ENCODE assay signal across 8 mouse cellular contexts in genomic region chr3:104864651-104865340, GRCm38 (mm10). TPM values are rescaled to one million over a fixed set of nuclear protein-coding genes. Genes with fewer than 3 reads are reported as not detected.
DNase-seq lines count a peak whose midpoint lies in the region; ATAC-seq lines count a peak whose summit lies in the region.

No protein-coding gene starts in this region.

- DNase-seq in CD8-positive naive resting alpha-beta T cell, adult 2 months (ENCODE audit: low read depth in 2 of 2, low spot score in 2 of 2): peak; percentile 76 to 79
- DNase-seq in c-Kit-positive CD71-negative TER-119-negative erythroid progenitor cells, embryonic 14.5 days (ENCODE audit: low read depth): peak; percentile 56
- peak; percentile 85 for DNase-seq in forebrain, embryonic 10.5 days (ENCODE audit: extremely low spot score, low spot score)
- DNase-seq in kidney, postnatal 36 days: peak; percentile 93 to 94
- DNase-seq in telencephalon, adult 2 months (ENCODE audit: low read depth, low spot score): peak; percentile 90

- H3K4me1 ChIP-seq in forebrain, embryonic 10.5 days: peaks cover 39% of the 10 kb centered on the region
- peaks cover 31% of the 10 kb centered on the region for H3K4me1 ChIP-seq in heart, embryonic 16.5 days (ENCODE audit: control insufficient read depth, insufficient read depth, low read length)
- H3K4me1 ChIP-seq in liver, embryonic 15.5 days (replicated peaks): peaks cover 51% of the 10 kb centered on the region
- peaks cover 25% of the 10 kb centered on the region for H3K4me1 ChIP-seq in neural tube, embryonic 12.5 days

- ATAC-seq in heart, embryonic 16.5 days (replicated peaks; ENCODE audit: extremely low read depth, insufficient read depth, low FRiP score): peak; percentile 89
- peak; percentile 63 for ATAC-seq in liver, embryonic 15.5 days (ENCODE audit: insufficient read depth)
- ATAC-seq in neural tube, embryonic 12.5 days (ENCODE audit: low FRiP score, low read depth): peak; percentile 94

- H3K27ac ChIP-seq in forebrain, embryonic 10.5 days: peak overlapping the region; percentile 93
- peak overlapping the region; percentile 99 for H3K27ac ChIP-seq in heart, embryonic 16.5 days (ENCODE audit: low read length)
- peak overlapping the region; percentile 93 for H3K27ac ChIP-seq in liver, embryonic 15.5 days (replicated peaks)
- H3K27ac ChIP-seq in neural tube, embryonic 12.5 days: peak overlapping the region; percentile 87

- 0% methylated on average over 48 of the region's 48 CpGs for WGBS in forebrain, embryonic 10.5 days
- WGBS in heart, embryonic 16.5 days: under 1% methylated on average over 48 of the region's 48 CpGs
- WGBS in liver, embryonic 15.5 days (ENCODE audit: insufficient replicate concordance): under 1% methylated on average over 48 of the region's 48 CpGs
- WGBS in neural tube, embryonic 12.5 days: under 1% methylated on average over 48 of the region's 48 CpGs

- H3K36me3 ChIP-seq in forebrain, embryonic 10.5 days (replicated peaks): peaks cover 25% of the 10 kb centered on the region
- H3K36me3 ChIP-seq in heart, embryonic 16.5 days (ENCODE audit: control insufficient read depth, insufficient read depth): peaks cover 6% of the 10 kb centered on the region; the same call in 1 of the 2 replicates
- peaks cover 12% of the 10 kb centered on the region; the same call in 1 of the 2 replicates for H3K36me3 ChIP-seq in liver, embryonic 15.5 days (replicated peaks)
- H3K36me3 ChIP-seq in neural tube, embryonic 12.5 days: peaks cover 4% of the 10 kb centered on the region; the same call in 1 of the 2 replicates

- peak overlapping the region; percentile 64 for H3K4me3 ChIP-seq in forebrain, embryonic 10.5 days
- H3K4me3 ChIP-seq in heart, embryonic 16.5 days (ENCODE audit: low read length): peak overlapping the region; percentile 100
- H3K4me3 ChIP-seq in liver, embryonic 15.5 days (replicated peaks): peak overlapping the region; percentile 99
- peak overlapping the region; percentile 87 for H3K4me3 ChIP-seq in neural tube, embryonic 12.5 days

- no peaks in the 10 kb centered on the region for H3K27me3 ChIP-seq in forebrain, embryonic 10.5 days (ENCODE audit: poor library complexity, severe bottlenecking)
- H3K27me3 ChIP-seq in heart, embryonic 16.5 days (ENCODE audit: control insufficient read depth, insufficient read depth, low read length): no peaks in the 10 kb centered on the region
- no peaks in the 10 kb centered on the region for H3K27me3 ChIP-seq in liver, embryonic 15.5 days
- H3K27me3 ChIP-seq in neural tube, embryonic 12.5 days (replicated peaks): no peaks in the 10 kb centered on the region

- H3K4me2 ChIP-seq in heart, embryonic 16.5 days (ENCODE audit: low read depth, low read length): peak overlapping the region; percentile 89
- H3K4me2 ChIP-seq in liver, embryonic 15.5 days: peak overlapping the region; percentile 79
- H3K4me2 ChIP-seq in neural tube, embryonic 12.5 days (replicated peaks): peak overlapping the region; percentile 80

- peak overlapping the region; percentile 100 for H3K9ac ChIP-seq in heart, embryonic 16.5 days (ENCODE audit: low read length)
- H3K9ac ChIP-seq in liver, embryonic 15.5 days: peak overlapping the region; percentile 98
- H3K9ac ChIP-seq in neural tube, embryonic 12.5 days: peak overlapping the region; percentile 90

- no peaks in the 10 kb centered on the region for H3K9me3 ChIP-seq in forebrain, embryonic 10.5 days
- H3K9me3 ChIP-seq in heart, embryonic 16.5 days (replicated peaks; ENCODE audit: control insufficient read depth, low read length): no peaks in the 10 kb centered on the region
- no peaks in the 10 kb centered on the region for H3K9me3 ChIP-seq in liver, embryonic 15.5 days (replicated peaks)
- no peaks in the 10 kb centered on the region for H3K9me3 ChIP-seq in neural tube, embryonic 12.5 days

RNA-seq across cellular contexts. Expression of gene Capza1, which starts 0.5 kb away (rescaled TPM):
- polyA plus RNA-seq in forebrain, embryonic 10.5 days (2016; fragmentation: Nextera tagmentation; extraction: Ambion mirVana): 206 and 214 TPM in 2 replicates
- 170 and 187 TPM in 2 replicates for polyA plus RNA-seq in heart, embryonic 16.5 days (2015; fragmentation: Nextera tagmentation; extraction: Ambion mirVana)
- 79.3 and 80.7 TPM in 2 replicates for polyA plus RNA-seq in liver, embryonic 15.5 days (2015; fragmentation: Nextera tagmentation; extraction: Ambion mirVana)
- polyA plus RNA-seq in neural tube, embryonic 12.5 days (2016; fragmentation: Nextera tagmentation; extraction: Ambion mirVana): 203 and 216 TPM in 2 replicates

RNA-seq across cellular contexts. Expression of gene St7l, which starts 1.0 kb away (rescaled TPM):
- 30.0 and 33.7 TPM in 2 replicates for polyA plus RNA-seq in forebrain, embryonic 10.5 days (2016; fragmentation: Nextera tagmentation; extraction: Ambion mirVana)
- 24.8 and 29.1 TPM in 2 replicates for polyA plus RNA-seq in heart, embryonic 16.5 days (2015; fragmentation: Nextera tagmentation; extraction: Ambion mirVana)
- polyA plus RNA-seq in liver, embryonic 15.5 days (2015; fragmentation: Nextera tagmentation; extraction: Ambion mirVana): 11.2 and 13.9 TPM in 2 replicates
- polyA plus RNA-seq in neural tube, embryonic 12.5 days (2016; fragmentation: Nextera tagmentation; extraction: Ambion mirVana): 40.5 and 43.2 TPM in 2 replicates

RNA-seq across cellular contexts. Expression of gene Mov10, which starts 46.4 kb away (rescaled TPM):
- 16.8 and 19.5 TPM in 2 replicates for polyA plus RNA-seq in forebrain, embryonic 10.5 days (2016; fragmentation: Nextera tagmentation; extraction: Ambion mirVana)
- polyA plus RNA-seq in heart, embryonic 16.5 days (2015; fragmentation: Nextera tagmentation; extraction: Ambion mirVana): 25.4 and 29.7 TPM in 2 replicates
- polyA plus RNA-seq in liver, embryonic 15.5 days (2015; fragmentation: Nextera tagmentation; extraction: Ambion mirVana): 27.6 and 29.0 TPM in 2 replicates
- 18.5 and 26.8 TPM in 2 replicates for polyA plus RNA-seq in neural tube, embryonic 12.5 days (2016; fragmentation: Nextera tagmentation; extraction: Ambion mirVana)

Comparison
In these comparisons a context has a peak if more than half of its experiments do, and no peak if none do; other contexts are left out.
1. Peak in every context shown above with its lines: DNase-seq, ATAC-seq, H3K4me3 ChIP-seq and H3K27ac ChIP-seq.